Mouse (Mus musculus): ENCODE data around the gene Hbs1l. TPM values are rescaled to one million over a fixed set of nuclear protein-coding genes. Genes with fewer than 3 reads are reported as not detected.

The Hbs1l gene
- polyA plus RNA-seq, 1 experiment from 2014 or later, result 62.1 TPM

GRCm38 (mm10) chr10:21271785-21272184, 24.0 kb upstream of the Hbs1l start:
- H3K9ac ChIP-seq (ENCODE audit: low read depth, low read length), result no peak overlapping the region
- no peak for TF ChIP-seq CTCF (IDR thresholded peaks at IDR 0.05; ENCODE audit: low read depth)
- WGBS, result 75% methylated on average over 6 of the region's 6 CpGs
- no peaks in the 10 kb centered on the region for H3K36me3 ChIP-seq (ENCODE audit: insufficient read depth, low read length)
- no peak for DNase-seq (ENCODE audit: low spot score)
- no peaks in the 10 kb centered on the region for H3K27me3 ChIP-seq (ENCODE audit: insufficient read depth, low read length)
- no peaks in the 10 kb centered on the region for H3K4me1 ChIP-seq (replicated peaks; ENCODE audit: insufficient read depth, low read length)
- H3K27ac ChIP-seq, result no peak overlapping the region
- H3K4me3 ChIP-seq (replicated peaks; ENCODE audit: low read depth, low read length), result no peak overlapping the region
- ATAC-seq (replicated peaks; ENCODE audit: low FRiP score, low read depth), result no peak
- no peak overlapping the region for H3K4me2 ChIP-seq (ENCODE audit: low read length)
- H3K9me3 ChIP-seq (replicated peaks; ENCODE audit: low read length), result no peaks in the 10 kb centered on the region

DNA sequence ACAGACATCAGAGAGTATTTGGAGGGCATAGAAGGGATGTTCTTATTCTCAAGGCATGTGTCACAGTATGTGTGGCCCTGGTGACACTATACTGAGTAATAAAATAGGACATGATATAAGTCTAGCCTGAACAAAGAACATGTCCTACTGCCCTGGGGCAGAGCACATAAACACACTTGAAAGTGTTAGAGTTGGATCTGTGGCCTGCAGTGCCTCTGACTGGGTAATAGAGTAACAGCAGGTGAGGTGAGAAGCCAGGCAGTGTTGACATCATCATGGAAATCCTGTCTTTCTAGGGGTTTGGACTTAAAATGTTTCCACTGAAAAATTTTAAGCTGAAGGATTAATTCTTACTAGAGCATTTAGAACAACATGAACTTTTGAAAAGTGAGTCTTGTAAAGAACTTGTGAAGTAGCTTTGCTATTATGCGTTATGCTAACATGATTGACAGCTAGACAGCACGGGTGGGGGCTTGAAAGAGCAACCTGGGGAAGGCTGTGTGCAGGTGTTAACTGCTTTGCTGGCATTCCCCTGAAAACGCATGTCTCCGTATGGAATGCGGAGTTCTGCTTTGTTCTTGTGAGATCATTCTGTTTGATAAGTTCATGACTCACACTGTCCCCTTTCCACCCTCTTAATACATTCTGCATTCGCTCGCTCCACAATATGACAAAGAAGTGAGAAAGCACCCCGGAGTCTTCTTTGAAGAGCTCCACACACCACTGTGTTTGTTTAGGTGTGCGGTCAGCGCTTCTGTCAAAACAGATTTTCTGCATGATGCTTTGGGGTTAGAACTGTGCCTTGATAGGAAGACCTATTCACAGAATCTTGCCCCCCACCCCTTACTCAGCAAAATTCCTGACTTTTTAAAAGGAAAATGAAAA, 8.3 kb upstream of the Hbs1l start:
- DNase-seq (ENCODE audit: low spot score) (no peak), ATAC-seq (replicated peaks; ENCODE audit: low FRiP score, low read depth) (no peak)
- Histone ChIP-seq H3K9me3 (replicated peaks; ENCODE audit: low read length) (no peaks in the 10 kb centered on the region), H3K27me3 (ENCODE audit: insufficient read depth, low read length) (no peaks in the 10 kb centered on the region), H3K27ac (no peak overlapping the region), H3K9ac (ENCODE audit: low read depth, low read length) (no peak overlapping the region), H3K4me2 (ENCODE audit: low read length) (no peak overlapping the region), H3K36me3 (ENCODE audit: insufficient read depth, low read length) (no peaks in the 10 kb centered on the region), H3K4me1 (replicated peaks; ENCODE audit: insufficient read depth, low read length) (no peaks in the 10 kb centered on the region), H3K4me3 (replicated peaks; ENCODE audit: low read depth, low read length) (no peak overlapping the region)
- WGBS, result 70% methylated on average over 10 of the region's 10 CpGs
- TF ChIP-seq CTCF (IDR thresholded peaks at IDR 0.05; ENCODE audit: low read depth), result no peak

GRCm38 (mm10) chr10:21291228-21291627, 4.6 kb upstream of the Hbs1l start:
- H3K27ac ChIP-seq, result no peak overlapping the region
- H3K4me2 ChIP-seq (ENCODE audit: low read length), result no peak overlapping the region
- WGBS, result 37% methylated on average over 4 of the region's 4 CpGs
- H3K4me3 ChIP-seq (replicated peaks; ENCODE audit: low read depth, low read length), result no peak overlapping the region
- TF ChIP-seq CTCF (IDR thresholded peaks at IDR 0.05; ENCODE audit: low read depth), result no peak
- ATAC-seq (replicated peaks; ENCODE audit: low FRiP score, low read depth) (no peak), DNase-seq (ENCODE audit: low spot score) (no peak)
- H3K9ac ChIP-seq (ENCODE audit: low read depth, low read length), result no peak overlapping the region
- H3K9me3 ChIP-seq (replicated peaks; ENCODE audit: low read length), result no peaks in the 10 kb centered on the region
- H3K27me3 ChIP-seq (ENCODE audit: insufficient read depth, low read length), result no peaks in the 10 kb centered on the region
- no peaks in the 10 kb centered on the region for H3K4me1 ChIP-seq (replicated peaks; ENCODE audit: insufficient read depth, low read length)
- H3K36me3 ChIP-seq (ENCODE audit: insufficient read depth, low read length), result no peaks in the 10 kb centered on the region

DNA sequence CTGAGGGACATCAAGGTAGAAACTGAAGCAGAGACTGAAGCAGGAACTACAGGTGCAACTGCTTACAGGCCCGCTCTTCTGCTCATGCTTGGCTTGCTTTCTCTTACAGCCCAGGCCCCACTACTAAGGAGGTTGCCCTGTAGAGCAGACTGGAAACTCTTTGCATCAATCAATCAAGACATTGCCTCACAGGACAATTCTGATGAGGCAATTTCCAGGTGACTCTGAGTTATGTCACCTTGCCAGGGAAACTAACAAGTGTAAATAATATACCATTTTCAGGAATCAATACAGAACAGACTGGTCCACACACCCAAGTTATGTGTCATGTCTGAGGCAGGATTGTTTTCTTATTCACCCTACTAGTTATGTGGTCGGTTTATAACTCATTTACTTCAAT, 1.6 kb upstream of the Hbs1l start:
- 81% methylated on average over 2 of the region's 2 CpGs for WGBS
- H3K36me3 ChIP-seq (ENCODE audit: insufficient read depth, low read length), result no peaks in the 10 kb centered on the region
- H3K4me2 ChIP-seq (ENCODE audit: low read length), result no peak overlapping the region
- ATAC-seq (replicated peaks; ENCODE audit: low FRiP score, low read depth), result no peak
- H3K4me3 ChIP-seq (replicated peaks; ENCODE audit: low read depth, low read length), result no peak overlapping the region
- no peak for TF ChIP-seq CTCF (IDR thresholded peaks at IDR 0.05; ENCODE audit: low read depth)
- H3K9ac ChIP-seq (ENCODE audit: low read depth, low read length), result no peak overlapping the region
- H3K27ac ChIP-seq, result no peak overlapping the region
- H3K4me1 ChIP-seq (replicated peaks; ENCODE audit: insufficient read depth, low read length), result peaks cover 10% of the 10 kb centered on the region
- no peaks in the 10 kb centered on the region for H3K27me3 ChIP-seq (ENCODE audit: insufficient read depth, low read length)
- no peak for DNase-seq (ENCODE audit: low spot score)
- H3K9me3 ChIP-seq (replicated peaks; ENCODE audit: low read length), result no peaks in the 10 kb centered on the region

GRCm38 (mm10) chr10:21295397-21295758, 401 bp upstream of the Hbs1l start:
- H3K4me1 ChIP-seq (replicated peaks; ENCODE audit: insufficient read depth, low read length), result peaks cover 10% of the 10 kb centered on the region
- H3K4me3 ChIP-seq (replicated peaks; ENCODE audit: low read depth, low read length), result peak overlapping the region; percentile 78
- H3K27ac ChIP-seq, result no peak overlapping the region
- no peak for ATAC-seq (replicated peaks; ENCODE audit: low FRiP score, low read depth)
- H3K4me2 ChIP-seq (ENCODE audit: low read length), result peak overlapping the region; percentile 82
- H3K36me3 ChIP-seq (ENCODE audit: insufficient read depth, low read length), result no peaks in the 10 kb centered on the region
- no peaks in the 10 kb centered on the region for H3K9me3 ChIP-seq (replicated peaks; ENCODE audit: low read length)
- H3K9ac ChIP-seq (ENCODE audit: low read depth, low read length), result peak overlapping the region; percentile 80; the same call in 1 of the 2 replicates
- no peak for DNase-seq (ENCODE audit: low spot score)
- no peak for TF ChIP-seq CTCF (IDR thresholded peaks at IDR 0.05; ENCODE audit: low read depth)
- 34% methylated on average over 4 of the region's 4 CpGs for WGBS
- H3K27me3 ChIP-seq (ENCODE audit: insufficient read depth, low read length), result no peaks in the 10 kb centered on the region

- no peaks in the 10 kb centered on the region for H3K27me3 ChIP-seq (ENCODE audit: insufficient read depth, low read length)
- H3K27ac ChIP-seq, result no peak overlapping the region
- H3K4me2 ChIP-seq (ENCODE audit: low read length), result no peak overlapping the region
- no peak for DNase-seq (ENCODE audit: low spot score)
- H3K36me3 ChIP-seq (ENCODE audit: insufficient read depth, low read length), result peaks cover 14% of the 10 kb centered on the region; the same call in 1 of the 2 replicates
- no peak overlapping the region for H3K4me3 ChIP-seq (replicated peaks; ENCODE audit: low read depth, low read length)
- TF ChIP-seq CTCF (IDR thresholded peaks at IDR 0.05; ENCODE audit: low read depth), result no peak
- H3K4me1 ChIP-seq (replicated peaks; ENCODE audit: insufficient read depth, low read length), result peaks cover 10% of the 10 kb centered on the region
- no peak overlapping the region for H3K9ac ChIP-seq (ENCODE audit: low read depth, low read length)
- H3K9me3 ChIP-seq (replicated peaks; ENCODE audit: low read length), result no peaks in the 10 kb centered on the region
- no peak for ATAC-seq (replicated peaks; ENCODE audit: low FRiP score, low read depth)
- WGBS, result 87% methylated on average over 2 of the region's 2 CpGs
Observed at GRCm38 (mm10) chr10:21298972-21299371, 3.2 kb downstream of the Hbs1l start.

All from kidney, postnatal 0 days (tissue).